Mouse (Mus musculus) intestine, embryonic 15.5 days (tissue): ENCODE measurements around the gene Arpc4. TPM values are rescaled to one million over a fixed set of nuclear protein-coding genes. Genes with fewer than 3 reads are reported as not detected.
A peak's percentile ranks its signal among the peaks of the same experiment; 100 is the strongest.

ENCODE experiments used
- ATAC-seq: fragments of 200-750 bp; cut with Nextera tagmentation; 2 replicates; pipeline ENCODE4 v1.8.0; 2017; ENCODE audit warnings: moderate TSS enrichment, moderate library complexity
- H3K27ac ChIP-seq: fragments of 300-500 bp; sonication (generic); 2 replicates; pipeline ENCODE4 v1.5.1; 2015; ENCODE audit warnings: mild to moderate bottlenecking, inconsistent platforms
- H3K27me3 ChIP-seq: fragments of 300-500 bp; sonication (generic); replicated peaks from 2 replicates; pipeline ENCODE4 v1.6.1; 2015; ENCODE audit warnings: inconsistent platforms
- H3K36me3 ChIP-seq: fragments of 300-500 bp; sonication (generic); 2 replicates; pipeline ENCODE4 v1.6.1; 2015; ENCODE audit warnings: inconsistent platforms
- H3K4me1 ChIP-seq: fragments of 300-500 bp; sonication (generic); replicated peaks from 2 replicates; pipeline ENCODE4 v1.6.1; 2015; ENCODE audit warnings: inconsistent platforms
- H3K4me2 ChIP-seq: fragments of 300-500 bp; sonication (generic); replicated peaks from 2 replicates; pipeline ENCODE4 v1.6.1; 2015; ENCODE audit warnings: mild to moderate bottlenecking, inconsistent platforms
- H3K4me3 ChIP-seq: fragments of 300-500 bp; sonication (generic); replicated peaks from 2 replicates; pipeline ENCODE4 v1.5.1; 2015; ENCODE audit warnings: inconsistent platforms
- H3K9ac ChIP-seq: fragments of 300-500 bp; sonication (generic); 2 replicates; pipeline ENCODE4 v1.6.1; 2015; ENCODE audit warnings: inconsistent platforms
- H3K9me3 ChIP-seq: fragments of 300-500 bp; sonication (generic); 2 replicates; pipeline ENCODE4 v1.6.1; 2016; ENCODE audit warnings: inconsistent platforms
- WGBS: fragments of 180-500 bp; shearing (Covaris S2); methylation state at CpG from one replicate; pipeline ENCODE4 v1.1.7; 2015; 5-methylcytosine and 5-hydroxymethylcytosine counted together
- polyA plus RNA-seq: library from polyadenylated mRNA; unstranded; fragments of >200 nt; fragmentation: Nextera tagmentation; extraction: Ambion mirVana; gene quantifications from 2 replicates; pipeline ENCODE4 v1.2.1, GENCODE M21; 2015

The Arpc4 gene
- polyA plus RNA-seq, 1 experiment from 2014 or later, result 427 TPM

- Histone ChIP-seq H3K9me3 (no peaks in the 10 kb centered on the region), H3K4me2 (no peak overlapping the region), H3K27ac (no peak overlapping the region), H3K27me3 (no peaks in the 10 kb centered on the region), H3K9ac (no peak overlapping the region), H3K36me3 (peaks cover 22% of the 10 kb centered on the region), H3K4me3 (no peak overlapping the region), H3K4me1 (no peaks in the 10 kb centered on the region)
- ATAC-seq, result no peak
- WGBS, result 92% methylated on average over 1 of the region's 1 CpGs
Measured at GRCm38 (mm10) chr6:113367574-113367973, 10.3 kb upstream of the Arpc4 start.

GRCm38 (mm10) chr6:113368124-113368523 is 9.8 kb upstream of the Arpc4 start:
- H3K4me2 ChIP-seq, result no peak overlapping the region
- whole genome bisulfite sequencing, result 86% methylated on average over 7 of the region's 7 CpGs
- no peaks in the 10 kb centered on the region for H3K27me3 ChIP-seq
- no peak overlapping the region for H3K9ac ChIP-seq
- no peaks in the 10 kb centered on the region for H3K9me3 ChIP-seq
- no peak overlapping the region for H3K4me3 ChIP-seq
- peaks cover 24% of the 10 kb centered on the region for H3K36me3 ChIP-seq
- H3K27ac ChIP-seq, result no peak overlapping the region
- no peak for ATAC-seq
- H3K4me1 ChIP-seq, result no peaks in the 10 kb centered on the region

- no peak overlapping the region for H3K4me2 ChIP-seq
- no peaks in the 10 kb centered on the region for H3K4me1 ChIP-seq
- no peak for ATAC-seq
- H3K27me3 ChIP-seq, result no peaks in the 10 kb centered on the region
- no peak overlapping the region for H3K4me3 ChIP-seq
- 85% methylated on average over 5 of the region's 5 CpGs for WGBS
- H3K9ac ChIP-seq, result no peak overlapping the region
- peaks cover 29% of the 10 kb centered on the region for H3K36me3 ChIP-seq
- no peaks in the 10 kb centered on the region for H3K9me3 ChIP-seq
- no peak overlapping the region for H3K27ac ChIP-seq
Measured at GRCm38 (mm10) chr6:113368577-113368976, 9.3 kb upstream of the Arpc4 start.

GRCm38 (mm10) chr6:113370194-113370929 is 7.6 kb upstream of the Arpc4 start:
- Histone ChIP-seq H3K4me1 (no peaks in the 10 kb centered on the region), H3K4me2 (peak overlapping the region; percentile 15; the same call in 1 of the 2 replicates), H3K36me3 (peaks cover 40% of the 10 kb centered on the region), H3K4me3 (no peak overlapping the region), H3K9ac (no peak overlapping the region), H3K9me3 (no peaks in the 10 kb centered on the region), H3K27me3 (no peaks in the 10 kb centered on the region), H3K27ac (no peak overlapping the region)
- 82% methylated on average over 20 of the region's 20 CpGs for WGBS
- ATAC-seq, result peak; percentile 76

- Histone ChIP-seq H3K9me3 (no peaks in the 10 kb centered on the region), H3K4me2 (no peak overlapping the region), H3K4me3 (no peak overlapping the region), H3K36me3 (peaks cover 46% of the 10 kb centered on the region), H3K27me3 (no peaks in the 10 kb centered on the region), H3K27ac (no peak overlapping the region), H3K9ac (no peak overlapping the region), H3K4me1 (0 out of 2 replicates have a peak, but pooled peaks cover 3% of the 10 kb centered on the region)
- ATAC-seq, result no peak
- whole genome bisulfite sequencing, result 89% methylated on average over 4 of the region's 4 CpGs
Measured at GRCm38 (mm10) chr6:113373491-113373890, 4.4 kb upstream of the Arpc4 start.

GRCm38 (mm10) chr6:113377172-113377495 is 781 bp upstream of the Arpc4 start:
- ATAC-seq, result no peak
- H3K36me3 ChIP-seq, result peaks cover 45% of the 10 kb centered on the region
- WGBS, result 7% methylated on average over 7 of the region's 7 CpGs

GRCm38 (mm10) chr6:113379246-113379645 is 1.3 kb downstream of the Arpc4 start:
- H3K27me3 ChIP-seq, result no peaks in the 10 kb centered on the region
- peaks cover 14% of the 10 kb centered on the region for H3K4me1 ChIP-seq
- ATAC-seq, result no peak
- H3K4me2 ChIP-seq, result peak overlapping the region; percentile 71
- no peak overlapping the region for H3K27ac ChIP-seq
- H3K9me3 ChIP-seq, result no peaks in the 10 kb centered on the region
- peak overlapping the region; percentile 99 for H3K4me3 ChIP-seq
- 73% methylated on average over 6 of the region's 6 CpGs for WGBS
- H3K36me3 ChIP-seq, result peaks cover 40% of the 10 kb centered on the region
- peak overlapping the region; percentile 93 for H3K9ac ChIP-seq

More at GRCm38 (mm10) chr6:113377172-113377495, 781 bp upstream of the Arpc4 start:
- Histone ChIP-seq H3K9me3 (no peaks in the 10 kb centered on the region), H3K27me3 (no peaks in the 10 kb centered on the region), H3K4me3 (peak overlapping the region; percentile 99), H3K27ac (peak overlapping the region; percentile 96), H3K4me1 (peaks cover 14% of the 10 kb centered on the region), H3K9ac (peak overlapping the region; percentile 93), H3K4me2 (peak overlapping the region; percentile 71)

- ATAC-seq, result no peak
- Histone ChIP-seq H3K9ac (no peak overlapping the region), H3K4me2 (no peak overlapping the region), H3K36me3 (peaks cover 39% of the 10 kb centered on the region), H3K27ac (no peak overlapping the region), H3K4me3 (no peak overlapping the region), H3K27me3 (no peaks in the 10 kb centered on the region), H3K9me3 (no peaks in the 10 kb centered on the region), H3K4me1 (peaks cover 18% of the 10 kb centered on the region)
- 91% methylated on average over 11 of the region's 11 CpGs for WGBS
Measured at GRCm38 (mm10) chr6:113380480-113380879, 2.6 kb downstream of the Arpc4 start.

- no peak overlapping the region for H3K4me2 ChIP-seq
- H3K4me1 ChIP-seq, result peaks cover 9% of the 10 kb centered on the region
- no peak overlapping the region for H3K27ac ChIP-seq
- no peak for ATAC-seq
- H3K9ac ChIP-seq, result no peak overlapping the region
- H3K9me3 ChIP-seq, result no peaks in the 10 kb centered on the region
- peaks cover 61% of the 10 kb centered on the region for H3K36me3 ChIP-seq
- no peaks in the 10 kb centered on the region for H3K27me3 ChIP-seq
- H3K4me3 ChIP-seq, result no peak overlapping the region
- WGBS, result 90% methylated on average over 8 of the region's 8 CpGs
Measured at GRCm38 (mm10) chr6:113384351-113384927, 6.5 kb downstream of the Arpc4 start.

- H3K4me3 ChIP-seq, result no peak overlapping the region
- H3K9ac ChIP-seq, result no peak overlapping the region
- 0 out of 2 replicates have a peak overlapping the region, but pooled peaks have one; percentile 7 for H3K27ac ChIP-seq
- H3K9me3 ChIP-seq, result no peaks in the 10 kb centered on the region
- H3K4me1 ChIP-seq, result 0 out of 2 replicates have a peak, but pooled peaks cover 4% of the 10 kb centered on the region
- peaks cover 69% of the 10 kb centered on the region for H3K36me3 ChIP-seq
- no peak for ATAC-seq
- H3K4me2 ChIP-seq, result no peak overlapping the region
- 60% methylated on average over 11 of the region's 11 CpGs for whole genome bisulfite sequencing
- H3K27me3 ChIP-seq, result no peaks in the 10 kb centered on the region
Measured at GRCm38 (mm10) chr6:113385160-113385714, 7.3 kb downstream of the Arpc4 start.

GRCm38 (mm10) chr6:113386025-113386424 is 8.1 kb downstream of the Arpc4 start:
- WGBS, result 40% methylated on average over 3 of the region's 3 CpGs
- H3K27ac ChIP-seq, result no peak overlapping the region
- 0 out of 2 replicates have a peak, but pooled peaks cover 4% of the 10 kb centered on the region for H3K4me1 ChIP-seq
- H3K9me3 ChIP-seq, result no peaks in the 10 kb centered on the region
- H3K36me3 ChIP-seq, result peaks cover 63% of the 10 kb centered on the region
- H3K9ac ChIP-seq, result no peak overlapping the region
- ATAC-seq, result 0 out of 2 replicates have a peak, but pooled peaks have one; percentile 34
- no peaks in the 10 kb centered on the region for H3K27me3 ChIP-seq
- H3K4me2 ChIP-seq, result no peak overlapping the region
- H3K4me3 ChIP-seq, result no peak overlapping the region

- H3K4me3 ChIP-seq, result no peak within 1 kb of the TSS
- H3K27me3 ChIP-seq, result no peaks in the 10 kb centered on the region
- no peaks in the 10 kb centered on the region for H3K9me3 ChIP-seq
- H3K4me2 ChIP-seq, result no peak within 1 kb of the TSS
- peaks cover 15% of the 10 kb centered on the region for H3K4me1 ChIP-seq
- no peak for ATAC-seq
- no peak within 1 kb of the TSS for H3K27ac ChIP-seq
- WGBS, result 57% methylated on average over 8 of the region's 8 CpGs
- no peak within 1 kb of the TSS for H3K9ac ChIP-seq
- peaks cover 47% of the 10 kb centered on the region for H3K36me3 ChIP-seq
Measured at GRCm38 (mm10) chr6:113388960-113389359, 11.0 kb downstream of the Arpc4 start, which contains the start of gene Ttll3. TSS of gene Ttll3 (plus strand) at chr6:113389260.
